Mouse (Mus musculus) stomach, embryonic 14.5 days (tissue): ENCODE data around the gene Prkag2. TPM values are rescaled to one million over a fixed set of nuclear protein-coding genes. Genes with fewer than 3 reads are reported as not detected.
A peak's percentile ranks its signal among the peaks of the same experiment; 100 is the strongest.

Experiments used
- ATAC-seq: fragments of 200-750 bp; cut with Nextera tagmentation; 2 replicates; pipeline ENCODE4 v1.8.0; 2017; ENCODE audit warnings: low read depth, moderate TSS enrichment; ENCODE audit not compliant: insufficient number of reproducible peaks, insufficient read depth, low FRiP score
- H3K27ac ChIP-seq: fragments of 300-500 bp; sonication (generic); 2 replicates; pipeline ENCODE4 v1.5.1; 2014; ENCODE audit warnings: mild to moderate bottlenecking, low read length, moderate library complexity, mixed read lengths
- H3K27me3 ChIP-seq: fragments of 300-500 bp; sonication (generic); 2 replicates; pipeline ENCODE4 v1.6.1; 2014; ENCODE audit warnings: low read length, control low read depth, mixed read lengths; ENCODE audit not compliant: control insufficient read depth, insufficient read depth
- H3K36me3 ChIP-seq: fragments of 300-500 bp; sonication (generic); 2 replicates; pipeline ENCODE4 v1.6.1; 2014; ENCODE audit warnings: mild to moderate bottlenecking, control low read depth, low read length, moderate library complexity, mixed read lengths; ENCODE audit not compliant: control insufficient read depth, insufficient read depth
- H3K4me1 ChIP-seq: fragments of 300-500 bp; sonication (generic); 2 replicates; pipeline ENCODE4 v1.6.1; 2014; ENCODE audit warnings: low read length, control low read depth, mixed read lengths; ENCODE audit not compliant: control insufficient read depth, insufficient read depth
- H3K4me2 ChIP-seq: fragments of 300-500 bp; sonication (generic); replicated peaks from 2 replicates; pipeline ENCODE4 v1.6.1; 2014; ENCODE audit warnings: low read depth, low read length, control low read depth
- H3K4me3 ChIP-seq: fragments of 300-500 bp; sonication (generic); 2 replicates; pipeline ENCODE4 v1.5.1; 2014; ENCODE audit warnings: low read depth, low read length, control low read depth
- H3K9ac ChIP-seq: fragments of 300-500 bp; sonication (generic); replicated peaks from 2 replicates; pipeline ENCODE4 v1.6.1; 2014; ENCODE audit warnings: low read depth, mild to moderate bottlenecking, control low read depth, low read length, moderate library complexity, mixed read lengths
- H3K9me3 ChIP-seq: fragments of 300-500 bp; sonication (generic); 2 replicates; pipeline ENCODE4 v1.6.1; 2016; ENCODE audit warnings: low read depth, low read length, control low read depth; ENCODE audit not compliant: control insufficient read depth
- WGBS: fragments of 180-500 bp; shearing (Covaris S2); extraction: QIAGEN DNeasy Blood & Tissue Kit; methylation state at CpG from one replicate; pipeline ENCODE4 v1.1.7; 2014; 5-methylcytosine and 5-hydroxymethylcytosine counted together
- polyA plus RNA-seq: library from polyadenylated mRNA; unstranded; fragments of >200 nt; fragmentation: Nextera tagmentation; extraction: Ambion mirVana; gene quantifications from 2 replicates; pipeline ENCODE4 v1.2.1, GENCODE M21; 2014

The Prkag2 gene
- polyA plus RNA-seq, 1 experiment from 2014 or later, result 54.7 TPM

DNA sequence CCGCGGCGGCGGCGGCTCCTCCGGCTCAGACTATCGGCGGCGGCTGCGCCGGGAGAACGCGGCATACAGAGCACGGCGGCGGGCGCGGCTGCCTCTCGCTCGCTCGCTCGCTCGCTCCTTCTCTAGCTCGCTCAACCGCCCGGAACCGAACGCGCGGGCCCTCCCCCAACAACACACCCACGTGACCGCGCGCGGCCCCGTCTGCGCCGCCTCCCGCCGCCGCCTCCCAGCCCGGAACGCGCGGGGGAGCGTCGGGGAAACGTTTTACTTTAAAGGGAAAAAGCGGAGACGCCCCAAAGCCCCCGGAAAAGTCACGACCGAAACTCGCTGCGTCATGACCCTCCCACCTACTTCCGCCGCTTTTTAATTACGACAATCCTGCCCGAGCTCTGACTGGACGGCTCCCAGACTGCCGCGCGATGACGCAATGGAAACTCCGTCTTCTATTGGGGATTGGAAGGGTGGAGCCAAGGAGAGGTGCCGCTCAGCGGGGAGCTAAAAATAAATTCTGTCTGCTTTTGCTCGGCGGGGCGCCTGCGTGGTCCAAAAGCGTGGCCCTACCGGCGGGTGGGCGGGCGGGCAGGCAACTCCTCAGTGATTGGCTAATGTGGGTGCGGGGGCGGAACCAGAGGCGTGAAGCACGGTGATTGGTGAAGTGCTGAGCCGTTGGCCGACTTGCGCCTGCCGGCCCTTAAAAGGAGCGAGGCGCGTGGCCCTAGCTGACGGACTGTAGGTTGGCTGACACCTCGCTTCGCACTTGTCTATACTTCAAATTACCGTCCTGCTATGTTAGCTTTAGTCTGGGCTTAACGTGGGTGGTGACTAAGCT, 258.0 kb downstream of the Prkag2 start, which contains the start of gene Rheb:
Rheb (minus strand) TSS at position 351 of the 829 bp plus-strand sequence.
- peak within 1 kb of the TSS; percentile 84 for H3K4me3 ChIP-seq
- peak within 1 kb of the TSS; percentile 95 for H3K9ac ChIP-seq
- no peaks in the 10 kb centered on the region for H3K27me3 ChIP-seq
- H3K9me3 ChIP-seq, result no peaks in the 10 kb centered on the region
- peak; percentile 97 for ATAC-seq
- H3K27ac ChIP-seq, result peak within 1 kb of the TSS; percentile 100
- peak within 1 kb of the TSS; percentile 92 for H3K4me2 ChIP-seq
- H3K4me1 ChIP-seq, result peaks cover 19% of the 10 kb centered on the region
- under 1% methylated on average over 92 of the region's 92 CpGs for whole genome bisulfite sequencing
- no peaks in the 10 kb centered on the region for H3K36me3 ChIP-seq

DNA sequence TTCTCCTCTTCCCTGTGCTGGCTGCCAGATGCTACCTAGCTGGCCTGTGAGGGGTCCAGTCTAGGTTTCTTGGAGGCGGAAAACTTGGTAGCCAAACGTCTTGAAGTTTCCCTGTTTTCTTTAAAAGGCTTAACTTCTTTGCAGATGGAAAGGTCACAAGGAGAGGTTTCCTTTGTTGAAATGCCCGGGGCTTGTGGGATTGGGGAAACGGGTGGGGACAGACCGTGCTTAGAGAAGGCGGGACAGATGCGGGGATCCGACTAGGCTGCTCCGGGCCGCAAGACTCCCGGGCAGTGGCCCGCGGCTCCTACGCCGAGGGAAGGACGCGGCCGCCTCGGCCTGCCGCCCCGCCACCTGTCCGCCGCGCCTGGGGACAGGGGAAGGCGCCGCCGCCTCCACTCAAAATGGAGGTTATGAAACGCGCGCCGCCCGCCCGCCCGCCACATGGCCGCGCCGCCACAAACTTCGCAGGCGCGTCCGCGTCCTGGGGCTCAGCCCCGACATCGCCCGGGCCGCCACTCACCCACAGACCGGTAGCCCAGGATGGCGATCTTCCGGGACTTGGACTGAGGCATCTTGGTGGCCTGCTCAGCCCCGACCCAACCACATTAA, 258.7 kb downstream of the Prkag2 start:
- H3K4me2 ChIP-seq, result peak overlapping the region; percentile 82
- H3K4me1 ChIP-seq, result peaks cover 19% of the 10 kb centered on the region
- peak overlapping the region; percentile 84 for H3K4me3 ChIP-seq
- H3K36me3 ChIP-seq, result no peaks in the 10 kb centered on the region
- no peaks in the 10 kb centered on the region for H3K27me3 ChIP-seq
- H3K9me3 ChIP-seq, result no peaks in the 10 kb centered on the region
- under 1% methylated on average over 45 of the region's 50 CpGs for WGBS
- H3K27ac ChIP-seq, result peak overlapping the region; percentile 100
- ATAC-seq, result peak; percentile 4; the same call in 1 of the 2 replicates
- peak overlapping the region; percentile 95 for H3K9ac ChIP-seq

DNA sequence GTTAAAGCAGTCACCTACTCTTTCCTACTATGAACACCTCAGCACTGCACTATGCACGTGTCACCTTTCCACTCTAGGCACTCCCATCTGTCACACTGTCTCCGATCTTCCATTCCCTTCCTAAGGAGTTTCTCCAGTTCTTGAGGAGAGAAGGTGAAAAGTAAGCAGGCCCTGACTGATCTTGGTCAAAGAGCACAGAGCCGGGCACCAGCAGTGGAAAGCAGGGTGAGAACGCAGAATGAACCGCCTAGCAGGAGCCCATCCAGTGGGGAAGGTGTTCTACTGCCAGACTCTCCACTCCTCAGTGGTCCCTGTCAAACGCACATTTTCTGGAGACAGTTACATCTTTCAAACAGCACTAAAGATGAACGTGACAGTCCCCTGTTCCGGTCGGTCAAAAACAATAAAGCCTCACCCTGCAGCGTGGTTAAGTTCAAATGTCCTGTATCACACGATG, 259.4 kb downstream of the Prkag2 start:
- WGBS, result 12% methylated on average over 11 of the region's 11 CpGs
- no peak overlapping the region for H3K27ac ChIP-seq
- peak overlapping the region; percentile 82 for H3K4me2 ChIP-seq
- H3K9me3 ChIP-seq, result no peaks in the 10 kb centered on the region
- H3K27me3 ChIP-seq, result no peaks in the 10 kb centered on the region
- ATAC-seq, result no peak
- peak overlapping the region; percentile 84 for H3K4me3 ChIP-seq
- peak overlapping the region; percentile 95; the same call in 1 of the 2 replicates for H3K9ac ChIP-seq
- H3K36me3 ChIP-seq, result no peaks in the 10 kb centered on the region
- H3K4me1 ChIP-seq, result peaks cover 19% of the 10 kb centered on the region

DNA sequence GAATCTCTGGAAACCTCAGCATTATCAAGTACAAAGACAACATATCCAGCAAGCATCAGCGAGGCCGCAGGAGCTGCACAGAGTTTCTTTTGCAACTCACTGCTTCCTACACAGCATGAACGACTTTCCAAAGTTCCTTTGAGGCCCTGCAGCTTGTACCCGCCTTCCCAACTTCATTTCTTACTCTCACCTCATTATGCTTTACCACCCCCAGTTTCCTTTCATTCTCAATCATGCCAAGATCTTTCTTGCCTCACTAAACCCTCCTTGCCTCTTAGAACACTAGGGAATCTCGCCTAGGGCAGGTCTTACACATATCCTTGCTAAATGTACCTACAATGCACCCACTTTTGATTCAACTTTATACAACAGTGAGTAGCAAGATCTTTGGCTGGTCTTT, 266.0 kb downstream of the Prkag2 start:
- 85% methylated on average over 5 of the region's 5 CpGs for WGBS
- Histone ChIP-seq H3K27me3 (no peaks in the 10 kb centered on the region), H3K4me1 (no peaks in the 10 kb centered on the region; the same call in 1 of the 2 replicates), H3K36me3 (no peaks in the 10 kb centered on the region), H3K9me3 (no peaks in the 10 kb centered on the region), H3K27ac (no peak overlapping the region), H3K4me2 (no peak overlapping the region), H3K9ac (no peak overlapping the region), H3K4me3 (no peak overlapping the region)
- ATAC-seq, result no peak

GRCm38 (mm10) chr5:24831912-24832311, 268.5 kb downstream of the Prkag2 start:
- Histone ChIP-seq H3K4me3 (no peak overlapping the region), H3K4me2 (no peak overlapping the region), H3K27me3 (no peaks in the 10 kb centered on the region), H3K9me3 (no peaks in the 10 kb centered on the region), H3K27ac (no peak overlapping the region), H3K9ac (no peak overlapping the region), H3K36me3 (no peaks in the 10 kb centered on the region), H3K4me1 (peaks cover 4% of the 10 kb centered on the region; the same call in 1 of the 2 replicates)
- 74% methylated on average over 3 of the region's 3 CpGs for WGBS
- no peak for ATAC-seq

GRCm38 (mm10) chr5:24828446-24828845, 272.0 kb downstream of the Prkag2 start:
- H3K9me3 ChIP-seq, result no peaks in the 10 kb centered on the region
- H3K27ac ChIP-seq, result no peak overlapping the region
- H3K4me1 ChIP-seq, result peaks cover 16% of the 10 kb centered on the region; the same call in 1 of the 2 replicates
- WGBS, result 93% methylated on average over 3 of the region's 3 CpGs
- no peaks in the 10 kb centered on the region for H3K27me3 ChIP-seq
- no peak overlapping the region for H3K9ac ChIP-seq
- no peak overlapping the region for H3K4me2 ChIP-seq
- no peaks in the 10 kb centered on the region for H3K36me3 ChIP-seq
- ATAC-seq, result no peak
- no peak overlapping the region for H3K4me3 ChIP-seq

GRCm38 (mm10) chr5:24827173-24827572, 273.3 kb downstream of the Prkag2 start:
- Histone ChIP-seq H3K4me2 (no peak overlapping the region), H3K36me3 (no peaks in the 10 kb centered on the region), H3K4me1 (peaks cover 16% of the 10 kb centered on the region; the same call in 1 of the 2 replicates), H3K9me3 (no peaks in the 10 kb centered on the region), H3K9ac (no peak overlapping the region), H3K27me3 (no peaks in the 10 kb centered on the region), H3K27ac (no peak overlapping the region), H3K4me3 (no peak overlapping the region)
- 75% methylated on average over 2 of the region's 2 CpGs for WGBS
- ATAC-seq, result no peak

- ATAC-seq, result no peak
- H3K36me3 ChIP-seq, result no peaks in the 10 kb centered on the region
- peaks cover 23% of the 10 kb centered on the region for H3K4me1 ChIP-seq
- H3K4me2 ChIP-seq, result no peak overlapping the region
- no peak overlapping the region for H3K27ac ChIP-seq
- no peak overlapping the region for H3K9ac ChIP-seq
- 75% methylated on average over 9 of the region's 9 CpGs for WGBS
- H3K9me3 ChIP-seq, result no peaks in the 10 kb centered on the region
- H3K27me3 ChIP-seq, result no peaks in the 10 kb centered on the region
- no peak overlapping the region for H3K4me3 ChIP-seq
Observed at GRCm38 (mm10) chr5:24826056-24826770, 274.2 kb downstream of the Prkag2 start.
